Mouse (Mus musculus): ENCODE measurements around the gene Ckm. TPM values are rescaled to one million over a fixed set of nuclear protein-coding genes. Genes with fewer than 3 reads are reported as not detected.

The Ckm gene
- polyA plus RNA-seq, 1 experiment from 2014 or later = not detected

- 2% methylated on average over 27 of the region's 27 CpGs for WGBS
- H3K36me3 ChIP-seq (ENCODE audit: control insufficient read depth, insufficient read depth, low read length) = peaks cover 3% of the 10 kb centered on the region; the same call in 1 of the 2 replicates
- H3K27me3 ChIP-seq (ENCODE audit: control insufficient read depth, insufficient read depth, low read length) = peaks cover 27% of the 10 kb centered on the region
Measured at GRCm38 (mm10) chr7:19399496-19400280, 4.9 kb upstream of the Ckm start.

GRCm38 (mm10) chr7:19400946-19401345 lies 3.6 kb upstream of the Ckm start:
- H3K4me2 ChIP-seq (ENCODE audit: low read depth, low read length, severe bottlenecking) = no peak overlapping the region
- DNase-seq (ENCODE audit: low spot score) (no peak), ATAC-seq (replicated peaks; ENCODE audit: low FRiP score) (no peak)
- H3K9ac ChIP-seq (ENCODE audit: low read length) = no peak overlapping the region
- H3K4me3 ChIP-seq (ENCODE audit: low read depth, low read length) = no peak overlapping the region
- no peak overlapping the region for H3K27ac ChIP-seq (ENCODE audit: low read depth, low read length)
- H3K4me1 ChIP-seq (replicated peaks; ENCODE audit: control insufficient read depth, insufficient read depth, low read length) = peaks cover 5% of the 10 kb centered on the region; the same call in 1 of the 2 replicates
- H3K36me3 ChIP-seq (ENCODE audit: control insufficient read depth, insufficient read depth, low read length) = no peaks in the 10 kb centered on the region
- peaks cover 33% of the 10 kb centered on the region for H3K27me3 ChIP-seq (ENCODE audit: control insufficient read depth, insufficient read depth, low read length)
- 78% methylated on average over 4 of the region's 4 CpGs for WGBS
- H3K9me3 ChIP-seq (ENCODE audit: control insufficient read depth, low read length) = peaks cover 7% of the 10 kb centered on the region; the same call in 1 of the 2 replicates

More at GRCm38 (mm10) chr7:19399496-19400280, 4.9 kb upstream of the Ckm start:
- Histone ChIP-seq H3K4me1 (replicated peaks; ENCODE audit: control insufficient read depth, insufficient read depth, low read length) (peaks cover 5% of the 10 kb centered on the region; the same call in 1 of the 2 replicates), H3K9ac (ENCODE audit: low read length) (0 out of 2 replicates have a peak overlapping the region, but pooled peaks have one; percentile 18), H3K9me3 (ENCODE audit: control insufficient read depth, low read length) (peaks cover 7% of the 10 kb centered on the region; the same call in 1 of the 2 replicates), H3K27ac (ENCODE audit: low read depth, low read length) (no peak overlapping the region), H3K4me2 (ENCODE audit: low read depth, low read length, severe bottlenecking) (peak overlapping the region; percentile 43), H3K4me3 (ENCODE audit: low read depth, low read length) (peak overlapping the region; percentile 19)
- DNase-seq (ENCODE audit: low spot score) (peak; percentile 76), ATAC-seq (replicated peaks; ENCODE audit: low FRiP score) (peak; percentile 49; the same call in 1 of the 2 replicates)

GRCm38 (mm10) chr7:19402535-19403112 lies 2.0 kb upstream of the Ckm start:
- WGBS = 86% methylated on average over 9 of the region's 9 CpGs
- no peak overlapping the region for H3K4me3 ChIP-seq (ENCODE audit: low read depth, low read length)
- H3K27me3 ChIP-seq (ENCODE audit: control insufficient read depth, insufficient read depth, low read length) = peaks cover 33% of the 10 kb centered on the region
- H3K4me1 ChIP-seq (replicated peaks; ENCODE audit: control insufficient read depth, insufficient read depth, low read length) = peaks cover 5% of the 10 kb centered on the region; the same call in 1 of the 2 replicates
- no peak overlapping the region for H3K27ac ChIP-seq (ENCODE audit: low read depth, low read length)
- H3K9me3 ChIP-seq (ENCODE audit: control insufficient read depth, low read length) = peaks cover 7% of the 10 kb centered on the region; the same call in 1 of the 2 replicates
- no peak for ATAC-seq (replicated peaks; ENCODE audit: low FRiP score)
- H3K36me3 ChIP-seq (ENCODE audit: control insufficient read depth, insufficient read depth, low read length) = no peaks in the 10 kb centered on the region
- H3K4me2 ChIP-seq (ENCODE audit: low read depth, low read length, severe bottlenecking) = no peak overlapping the region
- no peak overlapping the region for H3K9ac ChIP-seq (ENCODE audit: low read length)
- no peak for DNase-seq (ENCODE audit: low spot score)

GRCm38 (mm10) chr7:19403731-19404296 lies 762 bp upstream of the Ckm start, which contains the start of gene Klc3:
Gene Klc3 (minus strand): TSS chr7:19404104.
- peaks cover 33% of the 10 kb centered on the region for H3K27me3 ChIP-seq (ENCODE audit: control insufficient read depth, insufficient read depth, low read length)
- WGBS = under 1% methylated on average over 62 of the region's 62 CpGs
- no peak within 1 kb of the TSS for H3K27ac ChIP-seq (ENCODE audit: low read depth, low read length)

GRCm38 (mm10) chr7:19405417-19405816 lies 841 bp downstream of the Ckm start:
- no peaks in the 10 kb centered on the region for H3K36me3 ChIP-seq (ENCODE audit: control insufficient read depth, insufficient read depth, low read length)
- no peak overlapping the region for H3K4me3 ChIP-seq (ENCODE audit: low read depth, low read length)
- WGBS = 3% methylated on average over 19 of the region's 19 CpGs
- DNase-seq (ENCODE audit: low spot score) (peak; percentile 93), ATAC-seq (replicated peaks; ENCODE audit: low FRiP score) (peak; percentile 77)
- peak overlapping the region; percentile 29; the same call in 1 of the 2 replicates for H3K4me2 ChIP-seq (ENCODE audit: low read depth, low read length, severe bottlenecking)
- peaks cover 7% of the 10 kb centered on the region; the same call in 1 of the 2 replicates for H3K9me3 ChIP-seq (ENCODE audit: control insufficient read depth, low read length)
- peaks cover 5% of the 10 kb centered on the region; the same call in 1 of the 2 replicates for H3K4me1 ChIP-seq (replicated peaks; ENCODE audit: control insufficient read depth, insufficient read depth, low read length)
- H3K27me3 ChIP-seq (ENCODE audit: control insufficient read depth, insufficient read depth, low read length) = peaks cover 31% of the 10 kb centered on the region
- no peak overlapping the region for H3K27ac ChIP-seq (ENCODE audit: low read depth, low read length)
- no peak overlapping the region for H3K9ac ChIP-seq (ENCODE audit: low read length)

More at GRCm38 (mm10) chr7:19403731-19404296, 762 bp upstream of the Ckm start, which contains the start of gene Klc3:
- ATAC-seq (replicated peaks; ENCODE audit: low FRiP score) (peak; percentile 27; the same call in 1 of the 2 replicates), DNase-seq (ENCODE audit: low spot score) (peak; percentile 73)
- peak within 1 kb of the TSS; percentile 97 for H3K4me2 ChIP-seq (ENCODE audit: low read depth, low read length, severe bottlenecking)
- H3K9me3 ChIP-seq (ENCODE audit: control insufficient read depth, low read length) = peaks cover 7% of the 10 kb centered on the region; the same call in 1 of the 2 replicates
- no peaks in the 10 kb centered on the region for H3K36me3 ChIP-seq (ENCODE audit: control insufficient read depth, insufficient read depth, low read length)
- H3K4me3 ChIP-seq (ENCODE audit: low read depth, low read length) = peak within 1 kb of the TSS; percentile 40
- H3K9ac ChIP-seq (ENCODE audit: low read length) = peak within 1 kb of the TSS; percentile 55
- peaks cover 5% of the 10 kb centered on the region; the same call in 1 of the 2 replicates for H3K4me1 ChIP-seq (replicated peaks; ENCODE audit: control insufficient read depth, insufficient read depth, low read length)

GRCm38 (mm10) chr7:19409753-19410152 lies 5.2 kb downstream of the Ckm start:
- WGBS = 68% methylated on average over 6 of the region's 6 CpGs
- no peaks in the 10 kb centered on the region for H3K36me3 ChIP-seq (ENCODE audit: control insufficient read depth, insufficient read depth, low read length)

GRCm38 (mm10) chr7:19410766-19411344 lies 6.3 kb downstream of the Ckm start:
- no peak overlapping the region for H3K27ac ChIP-seq (ENCODE audit: low read depth, low read length)
- no peaks in the 10 kb centered on the region for H3K4me1 ChIP-seq (replicated peaks; ENCODE audit: control insufficient read depth, insufficient read depth, low read length)
- 89% methylated on average over 11 of the region's 11 CpGs for WGBS
- no peak overlapping the region for H3K4me3 ChIP-seq (ENCODE audit: low read depth, low read length)
- H3K9me3 ChIP-seq (ENCODE audit: control insufficient read depth, low read length) = no peaks in the 10 kb centered on the region
- DNase-seq (ENCODE audit: low spot score) = no peak
- H3K4me2 ChIP-seq (ENCODE audit: low read depth, low read length, severe bottlenecking) = no peak overlapping the region
- no peaks in the 10 kb centered on the region for H3K36me3 ChIP-seq (ENCODE audit: control insufficient read depth, insufficient read depth, low read length)
- no peaks in the 10 kb centered on the region for H3K27me3 ChIP-seq (ENCODE audit: control insufficient read depth, insufficient read depth, low read length)
- no peak overlapping the region for H3K9ac ChIP-seq (ENCODE audit: low read length)
- no peak for ATAC-seq (replicated peaks; ENCODE audit: low FRiP score)

More at GRCm38 (mm10) chr7:19409753-19410152, 5.2 kb downstream of the Ckm start:
- Histone ChIP-seq H3K9me3 (ENCODE audit: control insufficient read depth, low read length) (no peaks in the 10 kb centered on the region), H3K9ac (ENCODE audit: low read length) (no peak overlapping the region), H3K4me1 (replicated peaks; ENCODE audit: control insufficient read depth, insufficient read depth, low read length) (no peaks in the 10 kb centered on the region), H3K27ac (ENCODE audit: low read depth, low read length) (no peak overlapping the region), H3K4me3 (ENCODE audit: low read depth, low read length) (no peak overlapping the region), H3K27me3 (ENCODE audit: control insufficient read depth, insufficient read depth, low read length) (peaks cover 5% of the 10 kb centered on the region), H3K4me2 (ENCODE audit: low read depth, low read length, severe bottlenecking) (no peak overlapping the region)
- ATAC-seq (replicated peaks; ENCODE audit: low FRiP score) (no peak), DNase-seq (ENCODE audit: low spot score) (no peak)

- Histone ChIP-seq H3K4me1 (replicated peaks; ENCODE audit: control insufficient read depth, insufficient read depth, low read length) (no peaks in the 10 kb centered on the region), H3K4me2 (ENCODE audit: low read depth, low read length, severe bottlenecking) (no peak overlapping the region), H3K9ac (ENCODE audit: low read length) (no peak overlapping the region), H3K27me3 (ENCODE audit: control insufficient read depth, insufficient read depth, low read length) (no peaks in the 10 kb centered on the region), H3K36me3 (ENCODE audit: control insufficient read depth, insufficient read depth, low read length) (no peaks in the 10 kb centered on the region), H3K9me3 (ENCODE audit: control insufficient read depth, low read length) (no peaks in the 10 kb centered on the region), H3K4me3 (ENCODE audit: low read depth, low read length) (no peak overlapping the region), H3K27ac (ENCODE audit: low read depth, low read length) (no peak overlapping the region)
- DNase-seq (ENCODE audit: low spot score) (no peak), ATAC-seq (replicated peaks; ENCODE audit: low FRiP score) (no peak)
- 88% methylated on average over 5 of the region's 5 CpGs for WGBS
Measured at GRCm38 (mm10) chr7:19411783-19412182, 7.2 kb downstream of the Ckm start.

Measured in forebrain, embryonic 11.5 days (tissue).